Mouse (Mus musculus): ENCODE results near the gene Pcmtd2. TPM values are rescaled to one million over a fixed set of nuclear protein-coding genes. Genes with fewer than 3 reads are reported as not detected.

The Pcmtd2 gene
- polyA plus RNA-seq, 2 experiments, result 29.4 to 39.2 TPM

GRCm38 (mm10) chr2:181829032-181829650 lies 8.5 kb upstream of the Pcmtd2 start:
- no peak for ATAC-seq (ENCODE audit: low FRiP score, low read depth)
- no peaks in the 10 kb centered on the region for H3K27me3 ChIP-seq (ENCODE audit: control insufficient read depth, insufficient read depth, low read length)
- no peaks in the 10 kb centered on the region for H3K4me1 ChIP-seq (ENCODE audit: control insufficient read depth, insufficient read depth, low read length)
- no peaks in the 10 kb centered on the region for H3K9me3 ChIP-seq (ENCODE audit: control insufficient read depth, low read length)
- TF ChIP-seq POLR2A (IDR thresholded peaks at IDR 0.05; ENCODE audit: borderline replicate concordance, extremely low read depth, insufficient read depth, insufficient read length), result no peak
- no peak overlapping the region for H3K27ac ChIP-seq (replicated peaks; ENCODE audit: low read depth, low read length)
- H3K4me2 ChIP-seq (replicated peaks; ENCODE audit: low read depth, low read length, severe bottlenecking), result no peak overlapping the region
- 60% methylated on average over 2 of the region's 2 CpGs for WGBS
- H3K36me3 ChIP-seq (ENCODE audit: control insufficient read depth, insufficient read depth, low read length), result no peaks in the 10 kb centered on the region
- H3K9ac ChIP-seq (ENCODE audit: low read depth, low read length, severe bottlenecking), result no peak overlapping the region
- H3K4me3 ChIP-seq (replicated peaks; ENCODE audit: low read length), result no peak overlapping the region
- no peak for DNase-seq (ENCODE audit: low spot score)

GRCm38 (mm10) chr2:181832745-181833144 lies 4.9 kb upstream of the Pcmtd2 start:
- Histone ChIP-seq H3K9ac (ENCODE audit: low read depth, low read length, severe bottlenecking) (no peak overlapping the region), H3K4me2 (replicated peaks; ENCODE audit: low read depth, low read length, severe bottlenecking) (no peak overlapping the region), H3K27me3 (ENCODE audit: control insufficient read depth, insufficient read depth, low read length) (no peaks in the 10 kb centered on the region), H3K4me3 (replicated peaks; ENCODE audit: low read length) (no peak overlapping the region), H3K9me3 (ENCODE audit: control insufficient read depth, low read length) (no peaks in the 10 kb centered on the region), H3K36me3 (ENCODE audit: control insufficient read depth, insufficient read depth, low read length) (no peaks in the 10 kb centered on the region), H3K27ac (replicated peaks; ENCODE audit: low read depth, low read length) (no peak overlapping the region), H3K4me1 (ENCODE audit: control insufficient read depth, insufficient read depth, low read length) (0 out of 2 replicates have a peak, but pooled peaks cover 2% of the 10 kb centered on the region)
- WGBS, result 72% methylated on average over 2 of the region's 2 CpGs
- TF ChIP-seq POLR2A (IDR thresholded peaks at IDR 0.05; ENCODE audit: borderline replicate concordance, extremely low read depth, insufficient read depth, insufficient read length), result no peak
- DNase-seq (ENCODE audit: low spot score) (no peak), ATAC-seq (ENCODE audit: low FRiP score, low read depth) (no peak)

GRCm38 (mm10) chr2:181838293-181838680 lies 633 bp downstream of the Pcmtd2 start:
- peaks cover 2% of the 10 kb centered on the region; the same call in 1 of the 2 replicates for H3K4me1 ChIP-seq (ENCODE audit: control insufficient read depth, insufficient read depth, low read length)
- ATAC-seq (ENCODE audit: low FRiP score, low read depth), result no peak
- H3K9me3 ChIP-seq (ENCODE audit: control insufficient read depth, low read length), result no peaks in the 10 kb centered on the region
- no peak for TF ChIP-seq POLR2A (IDR thresholded peaks at IDR 0.05; ENCODE audit: borderline replicate concordance, extremely low read depth, insufficient read depth, insufficient read length)
- peaks cover 9% of the 10 kb centered on the region for H3K36me3 ChIP-seq (ENCODE audit: control insufficient read depth, insufficient read depth, low read length)
- H3K4me2 ChIP-seq (replicated peaks; ENCODE audit: low read depth, low read length, severe bottlenecking), result peak overlapping the region; percentile 76
- no peaks in the 10 kb centered on the region for H3K27me3 ChIP-seq (ENCODE audit: control insufficient read depth, insufficient read depth, low read length)
- no peak for DNase-seq (ENCODE audit: low spot score)
- WGBS, result 1% methylated on average over 3 of the region's 3 CpGs
- no peak overlapping the region for H3K27ac ChIP-seq (replicated peaks; ENCODE audit: low read depth, low read length)
- peak overlapping the region; percentile 76 for H3K4me3 ChIP-seq (replicated peaks; ENCODE audit: low read length)
- peak overlapping the region; percentile 83 for H3K9ac ChIP-seq (ENCODE audit: low read depth, low read length, severe bottlenecking)

- Histone ChIP-seq H3K36me3 (ENCODE audit: control insufficient read depth, insufficient read depth, low read length) (peaks cover 52% of the 10 kb centered on the region), H3K27me3 (ENCODE audit: control insufficient read depth, insufficient read depth, low read length) (no peaks in the 10 kb centered on the region)
Measured at GRCm38 (mm10) chr2:181845709-181846394, 8.2 kb downstream of the Pcmtd2 start.

GRCm38 (mm10) chr2:181863791-181864535 lies 26.3 kb downstream of the Pcmtd2 start, which contains the start of gene Polr3k:
Polr3k (plus strand) TSS chr2:181864337.
- H3K27me3 ChIP-seq (ENCODE audit: control insufficient read depth, insufficient read depth, low read length), result no peaks in the 10 kb centered on the region

More at GRCm38 (mm10) chr2:181845709-181846394, 8.2 kb downstream of the Pcmtd2 start:
- H3K4me3 ChIP-seq (replicated peaks; ENCODE audit: low read length), result no peak overlapping the region
- DNase-seq (ENCODE audit: low spot score), result no peak
- H3K4me1 ChIP-seq (ENCODE audit: control insufficient read depth, insufficient read depth, low read length), result no peaks in the 10 kb centered on the region
- H3K27ac ChIP-seq (replicated peaks; ENCODE audit: low read depth, low read length), result no peak overlapping the region
- no peak overlapping the region for H3K4me2 ChIP-seq (replicated peaks; ENCODE audit: low read depth, low read length, severe bottlenecking)
- H3K9me3 ChIP-seq (ENCODE audit: control insufficient read depth, low read length), result no peaks in the 10 kb centered on the region
- WGBS, result 91% methylated on average over 5 of the region's 5 CpGs
- no peak for TF ChIP-seq POLR2A (IDR thresholded peaks at IDR 0.05; ENCODE audit: borderline replicate concordance, extremely low read depth, insufficient read depth, insufficient read length)
- no peak for ATAC-seq (ENCODE audit: low FRiP score, low read depth)
- no peak overlapping the region for H3K9ac ChIP-seq (ENCODE audit: low read depth, low read length, severe bottlenecking)

More at GRCm38 (mm10) chr2:181863791-181864535, 26.3 kb downstream of the Pcmtd2 start, which contains the start of gene Polr3k:
- Histone ChIP-seq H3K4me2 (replicated peaks; ENCODE audit: low read depth, low read length, severe bottlenecking) (peak within 1 kb of the TSS; percentile 80), H3K36me3 (ENCODE audit: control insufficient read depth, insufficient read depth, low read length) (peaks cover 13% of the 10 kb centered on the region), H3K9ac (ENCODE audit: low read depth, low read length, severe bottlenecking) (peak within 1 kb of the TSS; percentile 73), H3K4me1 (ENCODE audit: control insufficient read depth, insufficient read depth, low read length) (peaks cover 10% of the 10 kb centered on the region; the same call in 1 of the 2 replicates), H3K9me3 (ENCODE audit: control insufficient read depth, low read length) (no peaks in the 10 kb centered on the region), H3K27ac (replicated peaks; ENCODE audit: low read depth, low read length) (peak within 1 kb of the TSS; percentile 76), H3K4me3 (replicated peaks; ENCODE audit: low read length) (peak within 1 kb of the TSS; percentile 77)
- WGBS, result 2% methylated on average over 33 of the region's 35 CpGs
- ATAC-seq (ENCODE audit: low FRiP score, low read depth), result peak; percentile 100
- 0 out of 2 replicates have a peak, but pooled peaks have one; percentile 19 for TF ChIP-seq POLR2A (IDR thresholded peaks at IDR 0.05; ENCODE audit: borderline replicate concordance, extremely low read depth, insufficient read depth, insufficient read length)
- peak; percentile 96 for DNase-seq (ENCODE audit: low spot score)
